Mouse (Mus musculus): Measurements from ENCODE around the gene Nfic.

Nfic gene

GRCm38 (mm10) chr10:81404082-81404481, 51.4 kb downstream of the Nfic start:
- no peak for DNase-seq (ENCODE audit: low spot score)

- DNase-seq (ENCODE audit: low spot score) = no peak
Measured at GRCm38 (mm10) chr10:81403511-81403910, 51.9 kb downstream of the Nfic start.

DNA sequence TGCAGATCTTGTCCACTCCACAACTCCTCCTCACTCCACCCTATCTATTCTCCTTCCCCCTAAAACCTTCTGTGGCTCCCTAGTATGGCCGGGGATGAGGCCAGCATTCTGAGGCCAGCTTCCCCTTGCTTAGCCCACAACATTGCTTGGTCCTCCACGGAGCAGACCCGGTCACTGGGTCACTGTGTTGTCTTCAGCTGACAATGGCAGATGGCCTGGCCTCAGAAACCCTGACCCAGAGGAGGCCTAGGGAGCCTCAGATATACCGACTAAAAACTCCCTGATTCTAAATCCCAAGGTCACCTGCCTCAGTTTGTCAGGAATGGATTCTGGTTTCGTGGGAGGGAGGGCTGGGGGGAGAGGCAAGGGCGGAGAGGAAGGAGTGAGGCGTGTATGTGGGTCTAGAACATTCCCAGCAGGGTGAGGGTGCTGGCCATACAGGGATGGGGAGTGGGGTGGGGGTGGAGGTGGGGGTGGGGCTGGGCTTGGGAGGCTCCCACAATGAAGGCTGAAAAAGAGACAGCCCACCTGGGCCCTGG, 53.1 kb downstream of the Nfic start:
- DNase-seq (ENCODE audit: low spot score) = no peak

- no peak for DNase-seq (ENCODE audit: low spot score)
Measured at GRCm38 (mm10) chr10:81401521-81402226, 53.8 kb downstream of the Nfic start.

DNA sequence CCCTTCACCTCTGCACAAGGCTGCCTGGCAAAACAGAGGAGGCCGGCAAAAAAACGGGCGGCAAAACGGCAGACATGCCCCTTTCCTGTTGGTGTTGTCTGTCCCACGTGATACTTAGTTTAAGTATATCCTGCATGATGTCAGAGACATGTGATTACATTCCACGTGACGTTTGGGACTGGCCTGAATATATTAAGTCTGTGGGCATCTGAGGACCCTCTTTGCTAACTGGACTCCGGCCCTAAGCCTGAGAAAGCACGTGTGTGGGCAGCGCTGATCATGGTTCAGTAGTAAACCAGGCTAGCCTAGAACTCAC, 54.3 kb downstream of the Nfic start:
- no peak for DNase-seq (ENCODE audit: low spot score)

DNA sequence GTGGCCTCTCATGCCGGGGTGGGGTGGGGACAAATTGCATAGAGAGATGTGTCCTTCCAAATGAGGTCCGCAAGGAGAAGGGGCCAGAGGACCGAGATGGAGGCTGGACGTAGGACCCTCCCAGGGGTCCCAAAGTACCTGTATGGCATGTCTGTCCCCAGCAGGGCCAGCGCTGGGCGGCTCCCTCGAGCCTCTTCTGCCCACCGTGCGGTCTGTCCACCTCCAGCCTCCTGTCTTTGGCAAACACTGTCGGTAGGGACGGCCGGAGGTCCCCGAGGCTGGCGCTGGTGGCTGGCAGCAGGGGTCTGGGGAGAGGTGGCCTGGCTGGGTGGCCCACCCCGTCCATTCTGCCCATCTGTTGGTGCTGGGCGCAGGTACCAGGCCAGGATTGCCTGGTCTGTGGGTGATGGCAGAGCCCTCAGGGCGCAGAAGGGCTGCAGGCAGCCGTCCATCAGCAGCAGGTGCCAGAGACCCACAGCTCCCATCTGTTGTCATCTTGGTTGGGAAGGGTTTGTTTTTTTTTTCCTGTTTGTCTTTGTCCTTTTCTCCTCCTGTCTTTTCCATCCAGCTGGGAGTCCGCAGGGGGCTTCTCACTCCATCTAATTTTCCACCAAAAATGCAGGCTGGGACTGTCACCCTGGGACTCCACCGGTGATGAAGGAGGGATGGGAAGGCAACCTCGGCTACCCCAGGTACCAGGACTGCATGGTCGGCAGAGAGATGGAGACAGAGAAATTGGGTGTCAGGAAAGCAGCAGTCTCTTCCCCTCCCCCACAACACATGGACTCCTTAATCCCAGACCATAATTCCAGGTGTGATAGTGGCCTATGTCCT, 54.8 kb downstream of the Nfic start:
- DNase-seq (ENCODE audit: low spot score) = no peak

- no peak for DNase-seq (ENCODE audit: low spot score)
Measured at GRCm38 (mm10) chr10:81399798-81400308, 55.6 kb downstream of the Nfic start.

DNA sequence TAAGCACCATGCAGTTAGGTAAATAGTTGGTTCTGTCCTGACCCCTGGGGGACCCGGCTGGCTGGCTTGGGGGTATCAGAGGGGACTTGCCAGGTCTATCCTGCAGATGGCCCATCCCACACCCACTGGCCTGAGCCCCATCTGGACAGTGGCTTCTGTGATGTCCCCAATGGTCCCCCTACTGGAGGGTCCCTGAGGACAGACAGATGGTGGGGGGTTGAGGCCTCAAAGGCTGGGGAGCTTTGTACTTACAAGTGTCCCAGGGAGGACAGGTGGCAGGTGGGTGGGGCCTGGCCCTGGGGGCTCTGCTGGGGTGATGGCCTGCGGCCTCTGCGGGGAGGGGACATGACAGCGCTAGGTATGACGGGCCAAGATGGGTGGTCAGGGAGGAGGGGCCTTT, 56.1 kb downstream of the Nfic start:
- DNase-seq (ENCODE audit: low spot score) = no peak

DNA sequence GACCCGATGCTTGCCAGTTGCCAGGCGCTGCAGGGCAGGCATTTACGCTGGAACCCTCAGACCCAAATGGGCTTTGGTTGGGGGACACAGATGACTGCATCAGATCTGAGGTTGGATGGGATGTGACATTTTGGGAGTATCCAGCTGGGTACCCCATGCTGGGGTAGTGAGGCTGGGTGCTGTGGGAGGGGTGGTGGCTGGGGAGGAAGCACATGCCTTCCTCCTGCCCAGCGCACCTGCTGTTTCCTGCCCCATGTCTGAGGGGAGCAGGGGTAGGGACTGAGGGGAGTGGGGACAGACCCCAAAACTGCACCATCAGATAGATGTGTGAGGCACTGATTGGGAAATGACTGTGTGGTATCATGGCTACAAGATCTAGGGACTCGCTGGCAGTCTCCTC, 58.7 kb downstream of the Nfic start:
- no peak for DNase-seq (ENCODE audit: low spot score)

DNA sequence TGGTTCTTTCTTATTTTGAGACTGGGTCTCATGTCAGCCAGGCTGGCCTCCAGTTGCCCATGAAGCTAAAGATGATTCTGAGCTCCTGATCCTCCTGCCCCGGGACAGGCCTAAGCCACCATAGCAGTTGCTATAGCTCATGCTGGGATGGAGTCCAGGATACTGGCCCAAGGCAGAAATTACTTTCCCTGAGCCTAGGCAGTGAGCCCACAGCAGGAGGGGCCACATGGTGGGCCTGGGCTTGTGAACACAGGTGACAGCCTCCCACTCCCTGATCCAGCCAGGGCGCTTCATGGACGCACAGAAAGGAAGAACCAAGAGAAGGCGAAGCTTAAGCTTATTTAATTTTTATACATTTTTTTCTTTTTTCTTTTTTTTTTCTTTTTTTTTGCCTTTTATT, 59.6 kb downstream of the Nfic start:
- no peak for DNase-seq (ENCODE audit: low spot score)

GRCm38 (mm10) chr10:81395127-81395526, 60.3 kb downstream of the Nfic start:
- DNase-seq (ENCODE audit: low spot score) = no peak

DNA sequence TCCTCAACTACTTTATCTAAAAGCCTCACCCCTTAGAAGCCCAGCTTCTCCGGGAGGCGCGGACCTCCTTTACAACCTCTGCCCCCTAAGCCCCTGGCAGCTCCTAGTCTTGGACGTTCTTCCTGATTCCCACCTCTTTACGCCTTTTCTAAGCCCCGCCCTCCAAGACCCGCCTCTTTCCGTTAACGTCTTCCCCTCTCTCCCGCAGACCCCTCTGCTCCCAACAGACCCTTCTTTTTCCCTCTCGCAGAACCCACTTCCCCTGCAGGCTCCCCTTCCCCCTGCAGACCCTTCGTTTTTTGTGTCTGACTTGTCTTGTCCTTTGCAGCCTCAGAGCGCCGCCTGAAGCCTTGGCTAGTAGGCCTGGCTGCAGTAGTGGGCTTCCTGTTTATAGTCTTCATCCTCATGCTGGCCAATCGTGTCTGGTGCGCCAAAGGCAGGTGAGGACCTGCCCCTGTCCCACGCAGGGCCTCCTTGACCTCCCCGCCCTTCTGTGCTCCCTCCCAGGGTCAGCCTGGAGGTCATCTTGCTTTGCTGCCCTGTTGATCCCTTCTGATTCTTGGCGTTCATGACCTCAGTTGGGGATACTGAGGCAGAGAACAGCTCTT, 61.9 kb downstream of the Nfic start:
- no peak for DNase-seq (ENCODE audit: low spot score)

DNA sequence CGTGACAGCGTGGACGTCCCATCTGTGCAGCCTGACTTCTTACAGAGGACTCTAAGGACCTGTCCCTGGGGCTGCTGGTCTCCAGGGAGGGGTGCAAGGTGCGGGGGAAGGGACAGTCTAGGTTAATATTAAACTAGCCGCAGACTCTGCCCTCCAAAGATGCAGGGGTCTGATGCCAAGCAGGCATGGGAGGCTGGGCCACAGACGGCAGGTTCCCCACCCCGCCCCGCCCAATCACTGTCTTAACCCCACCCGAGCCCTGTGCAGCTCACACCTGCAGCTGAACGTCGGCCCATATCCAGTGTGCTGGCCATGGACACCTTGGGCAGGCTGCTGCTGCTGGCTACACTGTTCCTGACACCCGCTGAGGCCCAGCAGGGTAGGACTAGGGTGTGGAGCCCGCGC, 62.7 kb downstream of the Nfic start, which contains the start of gene Smim24:
Smim24 (plus strand) TSS at position 271 of the 405 bp plus-strand sequence.
- DNase-seq (ENCODE audit: low spot score) = no peak

DNA sequence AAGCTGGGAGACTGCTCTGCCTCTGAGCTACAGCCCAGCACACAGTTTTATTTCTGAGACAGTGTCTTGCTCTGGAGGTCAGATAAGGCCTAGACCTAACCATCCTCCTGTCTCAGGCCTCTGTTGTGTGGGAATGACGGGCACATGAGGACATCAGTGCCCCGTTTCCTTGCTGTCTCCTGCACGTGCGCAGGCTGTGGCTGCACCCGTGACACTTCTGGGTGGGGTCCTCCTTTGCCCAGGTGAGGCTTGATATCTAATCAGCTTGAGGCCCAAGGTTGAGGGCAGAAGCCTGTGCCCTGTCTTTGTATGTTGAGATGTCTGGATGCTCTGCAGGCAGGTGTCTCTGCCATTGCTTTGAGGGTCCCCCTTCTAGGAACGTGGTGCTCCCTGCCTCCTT, 63.2 kb downstream of the Nfic start:
- no peak for DNase-seq (ENCODE audit: low spot score)

GRCm38 (mm10) chr10:81390678-81390965, 64.8 kb downstream of the Nfic start:
- no peak for DNase-seq (ENCODE audit: low spot score)

- no peak for DNase-seq (ENCODE audit: low spot score)
Measured at GRCm38 (mm10) chr10:81389801-81390677, 65.4 kb downstream of the Nfic start.

GRCm38 (mm10) chr10:81389373-81389772, 66.1 kb downstream of the Nfic start:
- no peak for DNase-seq (ENCODE audit: low spot score)

DNA sequence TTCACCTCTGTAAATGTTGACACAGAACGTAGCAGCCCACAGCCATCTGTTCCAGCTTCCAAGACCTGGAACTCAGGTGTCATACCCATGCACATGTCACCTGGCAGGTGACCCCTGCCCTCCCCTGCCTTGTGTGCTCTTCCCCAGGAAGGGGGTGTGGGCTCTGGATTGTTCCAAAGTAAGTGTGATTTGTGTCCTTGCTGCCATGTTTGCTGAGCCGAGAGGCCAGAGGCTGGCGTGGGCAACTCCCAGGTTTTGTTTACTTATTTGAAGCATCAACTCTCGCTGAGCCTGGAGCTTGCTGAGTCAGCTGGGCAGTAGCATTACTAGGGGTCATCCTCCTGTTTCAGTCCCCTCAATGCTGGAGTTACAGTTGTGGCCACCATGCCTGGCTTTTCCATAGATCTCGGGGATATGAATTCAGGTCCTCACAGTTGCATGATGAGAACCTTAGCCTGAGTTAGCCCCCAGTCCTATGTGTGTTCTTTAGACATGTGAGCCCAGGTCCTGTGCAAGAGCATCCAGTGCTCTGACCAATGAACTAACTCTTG, 66.9 kb downstream of the Nfic start, which contains the start of gene Gm48552:
Gm48552 (plus strand) TSS at position 501 of the 551 bp plus-strand sequence.
- DNase-seq (ENCODE audit: low spot score) = no peak

GRCm38 (mm10) chr10:81387716-81388115, 67.7 kb downstream of the Nfic start:
- no peak for DNase-seq (ENCODE audit: low spot score)

GRCm38 (mm10) chr10:81385603-81386306, 69.7 kb downstream of the Nfic start:
- DNase-seq (ENCODE audit: low spot score) = no peak

DNA sequence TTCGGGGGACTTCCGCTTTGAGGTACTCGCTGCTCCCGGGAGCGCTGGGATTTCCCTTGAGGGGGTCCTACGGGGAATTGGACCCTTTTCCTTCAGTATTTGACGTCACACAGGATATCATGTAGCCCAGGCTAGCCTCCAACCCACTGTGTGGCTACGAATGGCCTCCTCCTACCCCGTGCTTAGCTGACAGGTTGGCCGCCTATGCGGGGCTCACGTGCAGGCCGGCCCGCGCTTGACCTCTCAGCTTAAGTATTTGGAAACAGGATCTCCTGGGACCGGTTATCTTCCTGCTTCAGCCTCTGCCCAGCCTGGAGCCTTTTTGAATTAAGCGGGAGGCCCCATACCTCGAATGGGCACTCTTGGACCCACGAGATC, 70.8 kb downstream of the Nfic start:
- no peak for DNase-seq (ENCODE audit: low spot score)
